Mouse (Mus musculus): ENCODE measurements at regions not wholly inside any gene's neighbourhood (a gene's known extent, or its start where the extent isn't known, plus 50 kb on each side); places are given as distances from the start of the nearest gene placed in this dataset.

DNA sequence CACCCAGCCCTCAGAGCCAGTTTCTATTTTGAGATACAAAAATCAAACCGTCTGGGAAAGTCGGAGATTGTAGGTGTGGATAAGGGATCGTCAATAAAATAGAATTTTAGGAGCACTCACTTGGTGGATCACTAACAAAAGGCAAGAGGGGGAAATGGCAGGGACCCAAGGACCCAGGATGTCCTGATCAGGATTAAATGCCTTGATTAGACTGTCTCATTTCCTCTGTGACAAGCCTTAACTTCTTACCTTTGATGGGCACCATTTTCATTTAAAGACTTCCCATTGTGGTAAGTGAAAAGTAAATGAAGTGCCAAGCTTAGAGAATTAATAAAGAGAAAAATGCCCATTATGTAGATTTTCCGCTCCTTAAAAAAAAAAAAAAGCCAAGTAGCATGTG lies 238.0 kb upstream of the Mpped2 start:
- H3K4me3 ChIP-seq (ENCODE audit: low read depth, low read length) = no peak overlapping the region
- 80% methylated on average over 4 of the region's 4 CpGs for WGBS
- H3K4me1 ChIP-seq (ENCODE audit: control insufficient read depth, insufficient read depth, insufficient read length, low read length) = no peaks in the 10 kb centered on the region
- TF ChIP-seq CTCF (IDR thresholded peaks at IDR 0.05; ENCODE audit: extremely low read depth, insufficient read length, insufficient replicate concordance, low read depth, low read length) (no peak), POLR2A (IDR thresholded peaks at IDR 0.05; ENCODE audit: low read depth, low read length) (no peak)
- H3K27ac ChIP-seq (ENCODE audit: insufficient read depth, low read depth, low read length) = no peak overlapping the region
- H3K36me3 ChIP-seq (ENCODE audit: control insufficient read depth, insufficient read depth, low read length) = no peaks in the 10 kb centered on the region
- H3K27me3 ChIP-seq (ENCODE audit: control insufficient read depth, insufficient read depth, low read length) = no peaks in the 10 kb centered on the region

DNA sequence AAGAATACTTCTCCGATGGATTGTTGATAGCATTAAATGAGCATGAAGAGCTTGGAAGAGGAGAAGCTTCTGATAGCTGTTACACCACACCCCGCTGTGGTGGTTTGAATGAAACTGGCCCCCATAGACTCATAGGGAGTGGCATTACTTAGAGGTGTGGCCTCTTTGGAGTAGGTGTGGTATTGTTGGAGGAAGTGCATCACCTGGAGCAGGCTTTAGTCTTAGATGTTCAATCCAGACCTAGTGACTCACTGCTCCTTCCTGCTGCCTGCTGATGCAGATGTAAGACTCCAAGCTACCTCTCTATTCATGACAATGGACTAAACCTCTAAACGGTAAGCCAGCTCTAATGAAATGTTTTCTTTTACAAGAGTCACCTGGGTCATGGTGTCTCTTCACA lies 237.1 kb upstream of the Mpped2 start:
- TF ChIP-seq POLR2A (IDR thresholded peaks at IDR 0.05; ENCODE audit: low read depth, low read length) (no peak), CTCF (IDR thresholded peaks at IDR 0.05; ENCODE audit: extremely low read depth, insufficient read length, insufficient replicate concordance, low read depth, low read length) (no peak)
- Histone ChIP-seq H3K27ac (ENCODE audit: insufficient read depth, low read depth, low read length) (no peak overlapping the region), H3K27me3 (ENCODE audit: control insufficient read depth, insufficient read depth, low read length) (no peaks in the 10 kb centered on the region), H3K4me3 (ENCODE audit: low read depth, low read length) (no peak overlapping the region), H3K4me1 (ENCODE audit: control insufficient read depth, insufficient read depth, insufficient read length, low read length) (no peaks in the 10 kb centered on the region), H3K36me3 (ENCODE audit: control insufficient read depth, insufficient read depth, low read length) (no peaks in the 10 kb centered on the region)
- 88% methylated on average over 3 of the region's 3 CpGs for WGBS

DNA sequence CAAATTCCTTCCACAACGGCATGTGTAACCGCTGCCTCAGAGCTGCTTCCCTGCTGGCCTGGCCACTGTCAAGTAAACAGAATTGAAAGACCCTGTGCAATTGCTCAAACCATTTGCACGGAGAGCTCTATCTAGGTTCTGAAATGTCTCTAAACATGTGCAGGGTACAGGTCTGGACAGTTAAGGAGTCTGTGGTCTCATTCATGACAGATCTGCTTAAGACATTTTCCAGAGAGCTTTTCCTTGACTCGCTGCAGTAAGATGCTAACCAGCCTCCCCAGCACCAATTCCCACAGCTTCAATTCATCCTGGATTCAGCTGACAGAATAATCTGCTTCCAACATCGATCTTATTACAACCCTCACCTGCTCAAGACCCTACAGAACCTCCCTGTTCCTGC lies 235.1 kb upstream of the Mpped2 start:
- WGBS = 61% methylated on average over 5 of the region's 5 CpGs
- H3K27ac ChIP-seq (ENCODE audit: insufficient read depth, low read depth, low read length) = no peak overlapping the region
- no peak for TF ChIP-seq CTCF (IDR thresholded peaks at IDR 0.05; ENCODE audit: extremely low read depth, insufficient read length, insufficient replicate concordance, low read depth, low read length)
- no peak for TF ChIP-seq POLR2A (IDR thresholded peaks at IDR 0.05; ENCODE audit: low read depth, low read length)
- no peaks in the 10 kb centered on the region for H3K27me3 ChIP-seq (ENCODE audit: control insufficient read depth, insufficient read depth, low read length)
- no peaks in the 10 kb centered on the region for H3K36me3 ChIP-seq (ENCODE audit: control insufficient read depth, insufficient read depth, low read length)
- no peak overlapping the region for H3K4me3 ChIP-seq (ENCODE audit: low read depth, low read length)
- no peaks in the 10 kb centered on the region for H3K4me1 ChIP-seq (ENCODE audit: control insufficient read depth, insufficient read depth, insufficient read length, low read length)

DNA sequence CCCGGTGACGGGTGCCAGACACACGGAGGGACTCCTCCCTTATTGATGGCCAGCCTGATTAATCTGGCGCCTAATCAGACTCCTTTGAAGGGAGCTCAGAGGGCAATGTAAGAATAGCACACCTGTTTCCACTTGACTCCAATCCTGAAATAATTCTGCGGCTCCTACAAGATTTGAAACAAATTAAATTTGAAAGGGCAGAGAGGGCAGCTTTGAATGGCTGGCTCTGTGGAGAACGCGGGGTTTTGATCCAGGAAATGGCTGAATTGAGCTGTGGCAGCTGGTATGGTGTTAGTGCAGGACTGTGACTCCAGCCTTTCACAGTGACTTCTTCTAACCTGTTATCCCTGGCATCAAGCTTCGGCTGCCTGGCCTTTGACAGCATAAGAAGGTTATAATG lies 232.0 kb upstream of the Mpped2 start:
- no peaks in the 10 kb centered on the region for H3K27me3 ChIP-seq (ENCODE audit: control insufficient read depth, insufficient read depth, low read length)
- H3K27ac ChIP-seq (ENCODE audit: insufficient read depth, low read depth, low read length) = no peak overlapping the region
- WGBS = 65% methylated on average over 8 of the region's 8 CpGs
- H3K36me3 ChIP-seq (ENCODE audit: control insufficient read depth, insufficient read depth, low read length) = no peaks in the 10 kb centered on the region
- H3K4me1 ChIP-seq (ENCODE audit: control insufficient read depth, insufficient read depth, insufficient read length, low read length) = no peaks in the 10 kb centered on the region
- H3K4me3 ChIP-seq (ENCODE audit: low read depth, low read length) = no peak overlapping the region
- TF ChIP-seq CTCF (IDR thresholded peaks at IDR 0.05; ENCODE audit: extremely low read depth, insufficient read length, insufficient replicate concordance, low read depth, low read length) (no peak), POLR2A (IDR thresholded peaks at IDR 0.05; ENCODE audit: low read depth, low read length) (no peak)

DNA sequence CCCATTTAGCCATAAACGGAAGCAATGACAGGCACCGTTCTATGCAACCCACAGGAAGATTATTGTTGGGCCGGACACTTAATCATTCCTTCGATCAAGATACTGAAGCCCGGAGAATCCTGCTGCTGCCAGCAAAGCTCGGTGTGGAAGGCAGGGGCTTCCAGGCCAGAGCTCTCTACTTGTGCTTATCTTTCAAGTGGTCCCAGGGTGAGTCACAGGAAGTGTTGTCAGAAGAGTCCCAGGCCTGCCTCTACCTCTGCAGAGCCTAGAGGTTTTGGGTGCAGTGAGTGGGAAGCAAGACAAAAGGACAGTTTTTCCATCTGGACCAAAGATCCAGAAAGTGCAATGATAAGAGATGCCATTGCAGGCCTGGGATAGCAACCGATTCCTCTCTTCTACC lies 231.6 kb upstream of the Mpped2 start:
- Histone ChIP-seq H3K27me3 (ENCODE audit: control insufficient read depth, insufficient read depth, low read length) (no peaks in the 10 kb centered on the region), H3K27ac (ENCODE audit: insufficient read depth, low read depth, low read length) (no peak overlapping the region), H3K4me3 (ENCODE audit: low read depth, low read length) (no peak overlapping the region), H3K4me1 (ENCODE audit: control insufficient read depth, insufficient read depth, insufficient read length, low read length) (no peaks in the 10 kb centered on the region), H3K36me3 (ENCODE audit: control insufficient read depth, insufficient read depth, low read length) (no peaks in the 10 kb centered on the region)
- TF ChIP-seq CTCF (IDR thresholded peaks at IDR 0.05; ENCODE audit: extremely low read depth, insufficient read length, insufficient replicate concordance, low read depth, low read length) = no peak
- no peak for TF ChIP-seq POLR2A (IDR thresholded peaks at IDR 0.05; ENCODE audit: low read depth, low read length)
- WGBS = 73% methylated on average over 7 of the region's 7 CpGs

DNA sequence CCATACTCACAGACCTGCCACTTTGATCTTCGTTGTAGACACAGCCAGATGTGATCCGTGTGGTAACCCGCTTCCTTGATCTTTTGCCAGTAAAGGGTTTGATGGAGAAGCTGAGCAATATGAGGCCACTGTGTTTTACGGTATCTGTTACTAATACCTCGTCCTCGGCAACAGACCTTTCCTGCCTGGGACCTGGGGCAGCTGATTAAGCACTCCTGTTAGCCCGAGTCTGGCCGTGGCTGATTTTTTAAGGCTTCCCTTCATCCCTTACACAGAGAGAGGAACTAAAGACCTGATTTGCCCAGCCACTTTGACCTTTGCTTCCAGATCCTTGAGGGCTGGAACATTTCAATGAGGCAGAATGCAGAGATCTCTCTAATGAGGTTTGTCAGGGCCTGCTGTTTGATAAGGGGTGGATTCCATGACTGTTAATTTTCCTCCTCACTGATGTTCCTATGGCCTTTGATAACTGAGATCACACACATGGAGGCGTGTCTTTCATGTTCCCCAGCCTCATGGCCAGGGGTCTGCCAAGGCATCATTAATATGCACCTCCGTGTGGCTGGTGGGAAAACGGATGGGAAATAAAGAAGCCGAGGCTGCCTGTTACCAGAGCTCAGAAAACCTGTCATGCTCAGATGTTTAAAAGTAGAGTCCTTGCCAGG lies 231.0 kb upstream of the Mpped2 start:
- 70% methylated on average over 12 of the region's 12 CpGs for WGBS
- TF ChIP-seq CTCF (IDR thresholded peaks at IDR 0.05; ENCODE audit: extremely low read depth, insufficient read length, insufficient replicate concordance, low read depth, low read length) = no peak
- no peak for TF ChIP-seq POLR2A (IDR thresholded peaks at IDR 0.05; ENCODE audit: low read depth, low read length)
- Histone ChIP-seq H3K27ac (ENCODE audit: insufficient read depth, low read depth, low read length) (no peak overlapping the region), H3K4me3 (ENCODE audit: low read depth, low read length) (no peak overlapping the region), H3K4me1 (ENCODE audit: control insufficient read depth, insufficient read depth, insufficient read length, low read length) (no peaks in the 10 kb centered on the region), H3K27me3 (ENCODE audit: control insufficient read depth, insufficient read depth, low read length) (no peaks in the 10 kb centered on the region), H3K36me3 (ENCODE audit: control insufficient read depth, insufficient read depth, low read length) (no peaks in the 10 kb centered on the region)

DNA sequence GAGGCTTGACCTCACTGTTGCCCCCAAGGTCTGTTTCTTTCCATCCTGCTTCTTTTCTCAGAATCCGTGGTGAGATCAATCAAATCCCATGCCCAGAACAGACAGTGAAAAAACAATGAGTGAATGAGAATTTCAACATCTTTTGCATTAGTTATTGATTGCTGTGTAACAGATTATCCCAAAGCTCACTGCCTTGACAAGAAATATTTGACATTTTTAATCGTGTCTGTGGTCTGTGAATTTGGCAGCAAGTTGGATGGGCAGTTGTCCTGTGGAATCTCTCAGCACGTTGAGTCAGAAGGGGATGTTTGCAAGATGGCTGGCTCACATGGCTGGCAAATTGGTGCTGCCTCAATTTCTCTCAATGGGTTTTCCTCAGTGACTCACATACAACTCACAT lies 228.0 kb upstream of the Mpped2 start:
- no peaks in the 10 kb centered on the region for H3K4me1 ChIP-seq (ENCODE audit: control insufficient read depth, insufficient read depth, insufficient read length, low read length)
- TF ChIP-seq CTCF (IDR thresholded peaks at IDR 0.05; ENCODE audit: extremely low read depth, insufficient read length, insufficient replicate concordance, low read depth, low read length) (no peak), POLR2A (IDR thresholded peaks at IDR 0.05; ENCODE audit: low read depth, low read length) (no peak)
- H3K4me3 ChIP-seq (ENCODE audit: low read depth, low read length) = no peak overlapping the region
- H3K27me3 ChIP-seq (ENCODE audit: control insufficient read depth, insufficient read depth, low read length) = no peaks in the 10 kb centered on the region
- whole genome bisulfite sequencing = 50% methylated on average over 3 of the region's 3 CpGs
- H3K27ac ChIP-seq (ENCODE audit: insufficient read depth, low read depth, low read length) = no peak overlapping the region
- no peaks in the 10 kb centered on the region for H3K36me3 ChIP-seq (ENCODE audit: control insufficient read depth, insufficient read depth, low read length)
